Mouse (Mus musculus): ENCODE data around the gene Pla2g12b. TPM values are rescaled to one million over a fixed set of nuclear protein-coding genes. Genes with fewer than 3 reads are reported as not detected.

Gene Pla2g12b
- polyA plus RNA-seq, 1 experiment from 2014 or later = 1.7 TPM

DNA sequence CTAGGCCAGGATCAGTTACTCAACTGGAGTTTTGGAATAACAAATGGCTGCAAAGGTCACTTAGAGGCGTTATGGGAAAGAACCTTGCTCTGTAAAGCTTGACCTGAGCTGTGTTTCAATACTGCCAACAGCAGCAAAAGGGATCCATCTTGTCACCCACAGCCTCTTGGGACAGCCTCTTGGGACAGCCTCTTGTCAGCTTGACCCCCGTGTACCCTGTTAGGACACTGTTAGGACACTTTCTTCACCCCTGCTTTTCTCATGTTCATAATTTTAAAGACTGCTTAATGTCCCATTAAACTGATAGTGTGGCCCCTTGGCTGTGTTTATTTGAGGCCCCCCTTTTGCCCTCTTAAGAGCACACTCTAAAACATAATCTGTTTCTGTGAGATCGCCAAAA is 21.0 kb downstream of the Pla2g12b start:
- no peak for ATAC-seq (ENCODE audit: insufficient number of reproducible peaks, insufficient read depth, low FRiP score, low read depth)
- H3K9me3 ChIP-seq (ENCODE audit: control insufficient read depth, low read depth, low read length) = no peaks in the 10 kb centered on the region
- no peaks in the 10 kb centered on the region for H3K27me3 ChIP-seq (ENCODE audit: control insufficient read depth, insufficient read depth, low read length)
- no peak overlapping the region for H3K4me2 ChIP-seq (replicated peaks; ENCODE audit: low read depth, low read length)
- WGBS = 43% methylated on average over 3 of the region's 3 CpGs
- H3K36me3 ChIP-seq (ENCODE audit: control insufficient read depth, insufficient read depth, low read length) = no peaks in the 10 kb centered on the region
- H3K27ac ChIP-seq (ENCODE audit: low read length) = no peak overlapping the region
- no peaks in the 10 kb centered on the region for H3K4me1 ChIP-seq (ENCODE audit: control insufficient read depth, insufficient read depth, low read length)
- H3K4me3 ChIP-seq (ENCODE audit: low read depth, low read length) = no peak overlapping the region
- H3K9ac ChIP-seq (replicated peaks; ENCODE audit: low read depth, low read length) = no peak overlapping the region

DNA sequence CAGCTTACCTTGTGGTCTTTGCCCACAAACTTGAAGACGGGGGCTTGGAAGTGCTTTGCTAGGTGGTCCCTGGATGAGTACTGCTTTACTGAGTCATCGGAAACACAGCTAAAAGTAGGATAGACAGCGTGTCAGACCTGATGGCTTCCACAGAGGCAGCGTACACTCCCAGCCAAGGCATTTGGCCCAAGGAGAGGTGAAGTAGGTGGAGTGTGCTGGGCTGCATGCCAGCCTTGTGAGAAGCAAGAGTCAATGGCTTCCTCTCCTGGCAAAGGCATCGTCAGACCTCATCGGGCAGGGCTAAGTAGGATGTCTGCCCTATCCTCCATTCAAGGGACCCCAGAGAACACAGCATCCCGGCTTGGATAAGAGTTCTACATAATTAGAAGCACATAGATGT is 21.9 kb downstream of the Pla2g12b start:
- Histone ChIP-seq H3K27me3 (ENCODE audit: control insufficient read depth, insufficient read depth, low read length) (no peaks in the 10 kb centered on the region), H3K4me3 (ENCODE audit: low read depth, low read length) (no peak overlapping the region), H3K4me1 (ENCODE audit: control insufficient read depth, insufficient read depth, low read length) (no peaks in the 10 kb centered on the region), H3K4me2 (replicated peaks; ENCODE audit: low read depth, low read length) (no peak overlapping the region), H3K36me3 (ENCODE audit: control insufficient read depth, insufficient read depth, low read length) (no peaks in the 10 kb centered on the region), H3K9ac (replicated peaks; ENCODE audit: low read depth, low read length) (no peak overlapping the region), H3K27ac (ENCODE audit: low read length) (no peak overlapping the region), H3K9me3 (ENCODE audit: control insufficient read depth, low read depth, low read length) (no peaks in the 10 kb centered on the region)
- WGBS = 82% methylated on average over 7 of the region's 7 CpGs
- no peak for ATAC-seq (ENCODE audit: insufficient number of reproducible peaks, insufficient read depth, low FRiP score, low read depth)

DNA sequence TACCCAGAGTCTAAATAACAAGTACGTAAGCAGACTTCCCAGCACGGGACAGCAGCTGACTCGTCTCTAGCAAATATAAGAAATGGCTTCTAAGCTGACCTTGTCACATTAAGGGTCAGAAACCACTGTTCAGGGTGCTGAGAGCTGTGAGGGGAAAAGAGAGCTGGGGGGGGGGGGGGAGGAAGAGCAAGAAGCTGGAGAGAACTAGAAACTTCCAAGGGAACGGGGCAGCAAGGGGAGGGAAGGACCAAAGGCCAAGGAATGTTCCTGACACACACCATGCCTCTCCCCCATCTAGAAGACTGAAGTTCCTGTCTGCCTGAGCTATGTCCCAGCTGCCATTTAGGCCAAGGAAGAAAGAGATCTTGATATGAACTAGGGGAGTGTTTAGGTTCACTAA is 22.9 kb downstream of the Pla2g12b start:
- H3K9ac ChIP-seq (replicated peaks; ENCODE audit: low read depth, low read length) = no peak overlapping the region
- no peak overlapping the region for H3K27ac ChIP-seq (ENCODE audit: low read length)
- no peak for ATAC-seq (ENCODE audit: insufficient number of reproducible peaks, insufficient read depth, low FRiP score, low read depth)
- no peaks in the 10 kb centered on the region for H3K4me1 ChIP-seq (ENCODE audit: control insufficient read depth, insufficient read depth, low read length)
- no peak overlapping the region for H3K4me3 ChIP-seq (ENCODE audit: low read depth, low read length)
- no peaks in the 10 kb centered on the region for H3K27me3 ChIP-seq (ENCODE audit: control insufficient read depth, insufficient read depth, low read length)
- H3K36me3 ChIP-seq (ENCODE audit: control insufficient read depth, insufficient read depth, low read length) = no peaks in the 10 kb centered on the region
- 55% methylated on average over 4 of the region's 4 CpGs for WGBS
- H3K9me3 ChIP-seq (ENCODE audit: control insufficient read depth, low read depth, low read length) = no peaks in the 10 kb centered on the region
- H3K4me2 ChIP-seq (replicated peaks; ENCODE audit: low read depth, low read length) = no peak overlapping the region

DNA sequence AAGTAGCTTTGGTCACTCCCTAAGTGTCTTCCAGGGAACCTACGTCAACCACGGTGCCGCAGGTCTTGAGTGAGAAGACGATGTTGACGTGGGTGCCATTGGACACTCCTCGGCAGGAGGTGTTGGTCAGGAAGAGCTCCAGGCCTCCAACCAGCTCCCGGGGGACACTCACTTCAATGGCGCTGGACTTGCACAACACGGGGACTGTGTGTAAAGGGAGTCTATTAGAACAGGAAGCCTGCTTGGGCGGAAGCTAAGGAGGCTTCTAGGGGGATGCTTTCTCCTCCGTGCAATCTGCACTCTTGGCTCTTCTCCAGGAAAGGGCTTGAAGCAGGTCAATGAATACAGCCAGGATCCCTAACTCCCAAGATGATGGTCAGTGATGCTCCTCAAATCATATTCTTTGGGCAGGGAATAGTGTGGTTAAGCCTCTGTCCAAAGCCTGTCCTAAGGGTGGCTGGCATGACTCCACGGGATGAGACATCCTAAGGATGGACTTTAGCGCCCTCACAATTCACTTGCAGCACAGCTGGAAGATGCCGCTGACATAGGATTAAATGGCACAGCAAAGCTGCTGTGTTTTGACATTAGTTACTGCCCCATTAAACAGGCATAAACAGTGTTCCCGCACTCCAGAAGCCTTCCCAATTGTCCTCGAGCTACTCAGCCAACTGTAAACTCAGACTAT is 26.1 kb downstream of the Pla2g12b start:
- Histone ChIP-seq H3K4me2 (replicated peaks; ENCODE audit: low read depth, low read length) (no peak overlapping the region), H3K27me3 (ENCODE audit: control insufficient read depth, insufficient read depth, low read length) (no peaks in the 10 kb centered on the region), H3K9me3 (ENCODE audit: control insufficient read depth, low read depth, low read length) (no peaks in the 10 kb centered on the region), H3K4me3 (ENCODE audit: low read depth, low read length) (no peak overlapping the region), H3K4me1 (ENCODE audit: control insufficient read depth, insufficient read depth, low read length) (no peaks in the 10 kb centered on the region), H3K27ac (ENCODE audit: low read length) (no peak overlapping the region), H3K9ac (replicated peaks; ENCODE audit: low read depth, low read length) (no peak overlapping the region), H3K36me3 (ENCODE audit: control insufficient read depth, insufficient read depth, low read length) (no peaks in the 10 kb centered on the region)
- no peak for ATAC-seq (ENCODE audit: insufficient number of reproducible peaks, insufficient read depth, low FRiP score, low read depth)
- WGBS = 77% methylated on average over 16 of the region's 16 CpGs

DNA sequence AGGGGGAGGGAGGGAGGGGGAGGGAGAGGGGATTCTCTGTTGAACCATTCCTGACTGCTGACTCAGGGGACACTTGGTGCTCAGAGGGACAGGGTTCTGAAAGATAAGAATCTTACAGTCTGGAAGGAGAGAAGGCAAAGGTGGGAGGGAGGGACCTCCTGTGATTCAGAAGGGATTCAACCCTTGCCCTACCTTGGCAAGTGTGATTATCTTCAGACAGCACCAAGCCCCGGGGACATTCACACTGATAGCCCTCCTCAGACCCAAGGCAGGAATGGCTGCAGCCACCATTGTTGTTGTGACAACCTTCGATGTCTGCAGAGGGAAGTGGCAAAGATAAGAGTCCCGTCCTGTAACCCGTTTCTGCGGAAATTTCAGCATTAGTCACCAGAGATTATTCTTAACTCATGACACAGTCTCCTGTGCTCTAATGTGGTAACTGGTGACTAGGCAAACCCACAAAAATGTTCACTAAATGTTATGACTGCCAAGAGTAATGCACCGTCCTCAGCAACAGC is 27.3 kb downstream of the Pla2g12b start:
- Histone ChIP-seq H3K27me3 (ENCODE audit: control insufficient read depth, insufficient read depth, low read length) (no peaks in the 10 kb centered on the region), H3K9ac (replicated peaks; ENCODE audit: low read depth, low read length) (no peak overlapping the region), H3K4me2 (replicated peaks; ENCODE audit: low read depth, low read length) (no peak overlapping the region), H3K9me3 (ENCODE audit: control insufficient read depth, low read depth, low read length) (no peaks in the 10 kb centered on the region), H3K4me3 (ENCODE audit: low read depth, low read length) (no peak overlapping the region), H3K36me3 (ENCODE audit: control insufficient read depth, insufficient read depth, low read length) (no peaks in the 10 kb centered on the region), H3K27ac (ENCODE audit: low read length) (no peak overlapping the region), H3K4me1 (ENCODE audit: control insufficient read depth, insufficient read depth, low read length) (no peaks in the 10 kb centered on the region)
- 0 out of 2 replicates have a peak, but pooled peaks have one; percentile 23 for ATAC-seq (ENCODE audit: insufficient number of reproducible peaks, insufficient read depth, low FRiP score, low read depth)
- WGBS = 48% methylated on average over 6 of the region's 6 CpGs

DNA sequence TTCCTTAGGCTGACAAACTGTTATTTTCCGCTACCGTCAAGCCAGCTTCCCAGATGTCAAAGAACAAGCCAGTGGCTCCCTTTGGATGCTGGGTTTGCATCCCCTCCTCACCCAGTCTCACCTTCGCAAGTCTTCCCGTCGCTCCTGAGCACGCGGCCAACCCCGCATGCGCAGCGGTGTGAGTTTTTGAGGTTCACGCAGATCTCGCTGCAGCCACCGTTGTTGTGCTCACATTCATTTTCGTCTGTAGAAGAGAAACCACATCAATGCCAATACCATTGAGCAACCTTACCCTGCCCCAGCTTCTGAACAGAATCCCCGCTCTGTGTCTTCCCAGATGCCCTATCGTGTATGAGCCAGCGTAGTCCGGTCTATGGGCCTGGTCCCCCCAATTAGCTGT is 32.3 kb downstream of the Pla2g12b start:
- Histone ChIP-seq H3K4me2 (replicated peaks; ENCODE audit: low read depth, low read length) (no peak overlapping the region), H3K9ac (replicated peaks; ENCODE audit: low read depth, low read length) (no peak overlapping the region), H3K4me3 (ENCODE audit: low read depth, low read length) (no peak overlapping the region), H3K27ac (ENCODE audit: low read length) (no peak overlapping the region), H3K4me1 (ENCODE audit: control insufficient read depth, insufficient read depth, low read length) (no peaks in the 10 kb centered on the region; the same call in 1 of the 2 replicates), H3K27me3 (ENCODE audit: control insufficient read depth, insufficient read depth, low read length) (no peaks in the 10 kb centered on the region), H3K36me3 (ENCODE audit: control insufficient read depth, insufficient read depth, low read length) (no peaks in the 10 kb centered on the region), H3K9me3 (ENCODE audit: control insufficient read depth, low read depth, low read length) (no peaks in the 10 kb centered on the region)
- 92% methylated on average over 18 of the region's 18 CpGs for WGBS
- ATAC-seq (ENCODE audit: insufficient number of reproducible peaks, insufficient read depth, low FRiP score, low read depth) = no peak

DNA sequence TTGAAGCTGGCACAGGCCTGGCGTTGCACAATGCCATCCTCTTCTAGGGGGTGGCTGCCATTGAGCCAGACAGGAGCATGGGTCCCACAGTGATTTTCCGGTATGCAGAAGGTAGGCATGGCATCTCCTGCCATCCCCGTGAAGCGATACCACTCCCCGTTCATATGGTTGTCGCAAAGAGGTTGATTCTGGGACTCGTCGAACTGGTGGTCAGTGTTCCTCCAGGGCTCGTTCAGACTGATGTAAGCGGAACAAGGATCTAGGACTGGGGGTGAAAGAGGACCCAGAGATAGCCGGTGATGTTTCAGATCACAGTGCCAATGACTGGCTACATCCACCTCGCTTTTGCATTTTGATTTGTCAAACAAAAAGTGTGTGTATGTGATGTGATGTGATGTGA is 35.2 kb downstream of the Pla2g12b start:
- Histone ChIP-seq H3K4me3 (ENCODE audit: low read depth, low read length) (no peak overlapping the region), H3K4me1 (ENCODE audit: control insufficient read depth, insufficient read depth, low read length) (peaks cover 7% of the 10 kb centered on the region), H3K9ac (replicated peaks; ENCODE audit: low read depth, low read length) (no peak overlapping the region), H3K9me3 (ENCODE audit: control insufficient read depth, low read depth, low read length) (no peaks in the 10 kb centered on the region), H3K27me3 (ENCODE audit: control insufficient read depth, insufficient read depth, low read length) (no peaks in the 10 kb centered on the region), H3K27ac (ENCODE audit: low read length) (no peak overlapping the region), H3K36me3 (ENCODE audit: control insufficient read depth, insufficient read depth, low read length) (no peaks in the 10 kb centered on the region), H3K4me2 (replicated peaks; ENCODE audit: low read depth, low read length) (no peak overlapping the region)
- no peak for ATAC-seq (ENCODE audit: insufficient number of reproducible peaks, insufficient read depth, low FRiP score, low read depth)
- 92% methylated on average over 12 of the region's 12 CpGs for WGBS

DNA sequence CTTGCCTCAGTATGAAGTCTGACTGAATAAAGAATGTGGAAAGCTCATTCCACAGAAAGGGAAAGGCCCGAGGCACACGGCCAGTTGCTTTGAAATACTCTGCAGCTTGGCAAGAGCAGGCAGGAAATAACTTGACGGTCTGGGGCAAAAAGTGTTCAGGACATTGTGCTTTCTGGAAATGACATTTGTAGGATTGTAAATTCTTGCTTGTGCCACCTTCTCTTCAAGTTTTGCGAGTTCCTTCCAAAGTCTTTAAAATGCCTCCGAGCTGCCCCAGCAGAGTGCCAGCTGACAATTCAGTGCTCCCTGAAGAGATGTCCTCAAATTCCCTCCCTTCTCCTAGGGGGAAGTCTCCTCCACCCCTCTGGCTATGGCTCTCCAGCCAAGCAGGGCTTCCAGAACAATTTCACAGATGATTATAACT is 36.1 kb downstream of the Pla2g12b start:
- H3K9ac ChIP-seq (replicated peaks; ENCODE audit: low read depth, low read length) = no peak overlapping the region

DNA sequence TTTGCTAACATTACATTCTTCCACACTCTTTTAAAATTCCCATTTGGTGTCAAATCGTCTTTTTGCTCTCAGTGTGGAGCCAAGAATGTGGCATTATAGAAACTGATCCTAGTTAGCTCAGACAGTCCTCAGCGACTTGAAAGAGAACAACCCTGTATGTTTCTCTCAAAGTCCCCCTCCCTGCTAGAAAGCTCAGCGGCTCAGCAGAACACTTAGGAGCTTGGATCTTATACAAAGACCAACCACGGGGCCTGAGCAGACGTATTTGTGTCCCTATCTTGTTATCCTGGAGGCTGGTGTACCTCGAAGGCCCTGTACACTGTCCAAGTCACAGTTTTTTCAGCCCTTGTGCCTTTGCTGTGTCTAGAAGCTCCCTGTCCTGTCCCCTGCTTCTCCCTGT is 36.7 kb downstream of the Pla2g12b start:
- Histone ChIP-seq H3K9ac (replicated peaks; ENCODE audit: low read depth, low read length) (no peak overlapping the region), H3K4me3 (ENCODE audit: low read depth, low read length) (no peak overlapping the region), H3K27me3 (ENCODE audit: control insufficient read depth, insufficient read depth, low read length) (no peaks in the 10 kb centered on the region), H3K4me2 (replicated peaks; ENCODE audit: low read depth, low read length) (no peak overlapping the region), H3K27ac (ENCODE audit: low read length) (no peak overlapping the region), H3K36me3 (ENCODE audit: control insufficient read depth, insufficient read depth, low read length) (no peaks in the 10 kb centered on the region), H3K9me3 (ENCODE audit: control insufficient read depth, low read depth, low read length) (no peaks in the 10 kb centered on the region), H3K4me1 (ENCODE audit: control insufficient read depth, insufficient read depth, low read length) (peaks cover 7% of the 10 kb centered on the region)
- WGBS = 62% methylated on average over 6 of the region's 6 CpGs
- no peak for ATAC-seq (ENCODE audit: insufficient number of reproducible peaks, insufficient read depth, low FRiP score, low read depth)

More for the DNA sequence above, 36.1 kb downstream of the Pla2g12b start:
- no peak overlapping the region for H3K4me3 ChIP-seq (ENCODE audit: low read depth, low read length)
- ATAC-seq (ENCODE audit: insufficient number of reproducible peaks, insufficient read depth, low FRiP score, low read depth) = no peak
- 32% methylated on average over 5 of the region's 5 CpGs for WGBS
- no peak overlapping the region for H3K27ac ChIP-seq (ENCODE audit: low read length)
- H3K27me3 ChIP-seq (ENCODE audit: control insufficient read depth, insufficient read depth, low read length) = no peaks in the 10 kb centered on the region
- no peaks in the 10 kb centered on the region for H3K9me3 ChIP-seq (ENCODE audit: control insufficient read depth, low read depth, low read length)
- no peaks in the 10 kb centered on the region for H3K36me3 ChIP-seq (ENCODE audit: control insufficient read depth, insufficient read depth, low read length)
- no peak overlapping the region for H3K4me2 ChIP-seq (replicated peaks; ENCODE audit: low read depth, low read length)
- H3K4me1 ChIP-seq (ENCODE audit: control insufficient read depth, insufficient read depth, low read length) = peaks cover 7% of the 10 kb centered on the region
